Mouse (Mus musculus) forebrain, embryonic 13.5 days (tissue): Measurements from ENCODE around the gene Cryba1. TPM values are rescaled to one million over a fixed set of nuclear protein-coding genes. Genes with fewer than 3 reads are reported as not detected.

Experiments used
- ATAC-seq: fragments of 200-750 bp; cut with Nextera tagmentation; 2 replicates; pipeline ENCODE4 v1.8.0; 2017
- H3K27ac ChIP-seq: fragments of 300-500 bp; sonication (generic); 2 replicates; pipeline ENCODE4 v1.5.1; 2015; ENCODE audit warnings: inconsistent platforms, mild to moderate bottlenecking, moderate library complexity
- H3K27me3 ChIP-seq: fragments of 300-500 bp; sonication (generic); 2 replicates; pipeline ENCODE4 v1.6.1; 2015; ENCODE audit warnings: mild to moderate bottlenecking, inconsistent platforms
- H3K36me3 ChIP-seq: fragments of 300-500 bp; sonication (generic); 2 replicates; pipeline ENCODE4 v1.6.1; 2015; ENCODE audit warnings: mild to moderate bottlenecking, inconsistent platforms; ENCODE audit not compliant: poor library complexity, severe bottlenecking
- H3K4me1 ChIP-seq: fragments of 300-500 bp; sonication (generic); 2 replicates; pipeline ENCODE4 v1.6.1; 2015; ENCODE audit warnings: inconsistent platforms
- H3K4me2 ChIP-seq: fragments of 300-500 bp; sonication (generic); 2 replicates; pipeline ENCODE4 v1.6.1; 2015; ENCODE audit warnings: inconsistent platforms, mild to moderate bottlenecking, moderate library complexity
- H3K4me3 ChIP-seq: fragments of 300-500 bp; sonication (generic); 2 replicates; pipeline ENCODE4 v1.5.1; 2015; ENCODE audit warnings: mild to moderate bottlenecking, inconsistent platforms
- H3K9ac ChIP-seq: fragments of 300-500 bp; sonication (generic); 2 replicates; pipeline ENCODE4 v1.6.1; 2015; ENCODE audit warnings: mild to moderate bottlenecking, inconsistent platforms
- H3K9me3 ChIP-seq: fragments of 300-500 bp; sonication (generic); replicated peaks from 2 replicates; pipeline ENCODE4 v1.6.1; 2016; ENCODE audit warnings: inconsistent platforms
- WGBS: fragments of 180-500 bp; shearing (Covaris S2); methylation state at CpG from one replicate; pipeline ENCODE4 v1.1.7; 2015; 5-methylcytosine and 5-hydroxymethylcytosine counted together
- polyA plus RNA-seq: library from polyadenylated mRNA; unstranded; fragments of >200 nt; fragmentation: Nextera tagmentation; extraction: Ambion mirVana; gene quantifications from 2 replicates; pipeline ENCODE4 v1.2.1, GENCODE M21; 2015

The Cryba1 gene
- polyA plus RNA-seq, 1 experiment from 2014 or later = 0.76 TPM

DNA sequence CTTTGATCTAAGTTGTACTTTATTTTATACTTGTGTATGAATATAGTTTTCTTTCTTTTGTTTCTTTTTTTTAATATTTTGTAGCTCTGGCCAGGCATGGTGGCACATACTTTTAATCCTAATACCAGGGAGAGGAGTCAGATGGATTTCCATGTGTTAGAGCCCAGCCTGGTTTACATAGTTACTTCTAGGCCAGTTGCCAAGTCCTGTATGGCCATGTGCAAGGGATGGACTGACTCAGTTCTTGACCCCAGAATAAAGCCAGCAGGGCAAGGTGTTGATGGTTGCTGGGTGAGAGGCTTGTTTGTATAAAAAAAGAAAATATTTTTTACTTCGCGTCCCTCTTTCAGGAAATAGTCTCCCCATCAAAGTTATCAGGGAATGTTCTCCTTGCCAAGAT lies 52.3 kb downstream of the Cryba1 start:
- WGBS = 100% methylated on average over 2 of the region's 2 CpGs
- Histone ChIP-seq H3K36me3 (no peaks in the 10 kb centered on the region), H3K4me3 (no peak overlapping the region), H3K27ac (no peak overlapping the region), H3K9ac (no peak overlapping the region), H3K9me3 (0 out of 2 replicates have a peak, but pooled peaks cover 7% of the 10 kb centered on the region), H3K4me1 (no peaks in the 10 kb centered on the region), H3K27me3 (no peaks in the 10 kb centered on the region), H3K4me2 (no peak overlapping the region)
- ATAC-seq = no peak

Other genes with a start within 250 kb of the Cryba1 start
- gene Ankrd13b, start 235.6 kb downstream of the Cryba1 start, polyA plus RNA-seq = 18.0 and 18.7 TPM in 2 replicates
- gene Git1, start 231.7 kb downstream of the Cryba1 start, polyA plus RNA-seq = 12.9 and 14.6 TPM in 2 replicates
- gene Abhd15, start 210.2 kb downstream of the Cryba1 start, polyA plus RNA-seq = 3.0 and 3.8 TPM in 2 replicates
- gene Trp53i13, start 209.3 kb downstream of the Cryba1 start, polyA plus RNA-seq = 19.7 and 20.9 TPM in 2 replicates
- 0.12 and 0.16 TPM in 2 replicates for gene Gm10392, start 206.1 kb downstream of the Cryba1 start, polyA plus RNA-seq
- gene Taok1, start 117.5 kb downstream of the Cryba1 start, polyA plus RNA-seq = 25.8 and 28.5 TPM in 2 replicates
- 4.3 and 5.0 TPM in 2 replicates for gene Nufip2, start 39.1 kb downstream of the Cryba1 start, polyA plus RNA-seq
- gene Myo18a, start 38.0 kb upstream of the Cryba1 start, polyA plus RNA-seq = 38.2 and 48.1 TPM in 2 replicates
- 2.9 and 3.2 TPM in 2 replicates for gene Gm10277, start 62.5 kb upstream of the Cryba1 start, polyA plus RNA-seq
- gene Pipox, start 168.8 kb upstream of the Cryba1 start, polyA plus RNA-seq = 12.7 and 15.1 TPM in 2 replicates
- gene Sez6, start 205.5 kb upstream of the Cryba1 start, polyA plus RNA-seq = 141 and 165 TPM in 2 replicates